Mouse (Mus musculus): Measurements from ENCODE around the gene Gm8994.
"Not testable (repeated sequence)": the region's sequence is repeated elsewhere in the genome, so short reads cannot be mapped to it uniquely, and the experiment has no call there.

Gene Gm8994

GRCm38 (mm10) chr6:136327239-136327638, at the start of gene Gm8994:
TSS of gene Gm8994 (plus strand) at chr6:136327539.
- DNase-seq = not testable (repeated sequence)

DNA sequence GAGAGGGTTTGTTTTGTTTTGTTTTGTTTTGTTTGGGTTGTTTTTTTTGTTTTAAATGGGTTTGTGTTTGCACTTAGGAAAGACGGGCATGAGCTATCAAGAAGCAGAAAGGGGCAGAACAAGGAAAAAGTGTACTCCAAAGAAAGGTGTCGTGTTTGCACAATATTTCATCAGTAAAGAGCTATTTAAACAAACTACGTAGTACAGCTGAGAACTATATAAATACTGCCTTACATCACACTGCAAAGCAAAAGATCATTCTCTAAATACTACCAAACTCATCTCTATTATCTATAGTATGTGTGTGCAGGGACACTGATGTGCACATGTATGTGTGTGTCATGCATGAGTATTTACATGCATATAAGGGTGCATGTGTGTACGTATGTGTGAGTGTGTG, 49.7 kb upstream of the Gm8994 start:
- DNase-seq = no peak

GRCm38 (mm10) chr6:136284565-136284964, 42.8 kb upstream of the Gm8994 start:
- no peak for DNase-seq

DNA sequence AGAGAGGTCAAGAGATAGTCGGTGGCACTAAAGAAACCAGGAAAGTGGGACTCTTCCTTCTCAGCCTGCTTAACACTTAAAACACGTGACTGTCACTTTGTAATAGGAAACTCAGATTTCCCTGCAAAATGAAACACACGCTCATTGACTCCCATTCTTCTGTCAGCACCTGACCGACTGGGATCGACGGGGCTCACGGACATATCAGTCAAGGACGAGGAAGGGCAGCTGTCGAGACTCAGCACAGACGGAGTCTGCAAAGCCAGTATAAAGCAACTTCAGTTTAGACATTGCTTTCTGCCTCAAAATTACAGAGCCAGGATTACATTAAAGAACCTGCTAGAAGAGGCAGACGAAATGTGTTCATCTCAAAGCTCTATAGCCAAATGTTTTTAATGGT, 41.2 kb upstream of the Gm8994 start:
- no peak for DNase-seq

- DNase-seq = no peak
Measured at GRCm38 (mm10) chr6:136286589-136286988, 40.8 kb upstream of the Gm8994 start.

- DNase-seq = no peak
Measured at GRCm38 (mm10) chr6:136291424-136291823, 35.9 kb upstream of the Gm8994 start.

DNA sequence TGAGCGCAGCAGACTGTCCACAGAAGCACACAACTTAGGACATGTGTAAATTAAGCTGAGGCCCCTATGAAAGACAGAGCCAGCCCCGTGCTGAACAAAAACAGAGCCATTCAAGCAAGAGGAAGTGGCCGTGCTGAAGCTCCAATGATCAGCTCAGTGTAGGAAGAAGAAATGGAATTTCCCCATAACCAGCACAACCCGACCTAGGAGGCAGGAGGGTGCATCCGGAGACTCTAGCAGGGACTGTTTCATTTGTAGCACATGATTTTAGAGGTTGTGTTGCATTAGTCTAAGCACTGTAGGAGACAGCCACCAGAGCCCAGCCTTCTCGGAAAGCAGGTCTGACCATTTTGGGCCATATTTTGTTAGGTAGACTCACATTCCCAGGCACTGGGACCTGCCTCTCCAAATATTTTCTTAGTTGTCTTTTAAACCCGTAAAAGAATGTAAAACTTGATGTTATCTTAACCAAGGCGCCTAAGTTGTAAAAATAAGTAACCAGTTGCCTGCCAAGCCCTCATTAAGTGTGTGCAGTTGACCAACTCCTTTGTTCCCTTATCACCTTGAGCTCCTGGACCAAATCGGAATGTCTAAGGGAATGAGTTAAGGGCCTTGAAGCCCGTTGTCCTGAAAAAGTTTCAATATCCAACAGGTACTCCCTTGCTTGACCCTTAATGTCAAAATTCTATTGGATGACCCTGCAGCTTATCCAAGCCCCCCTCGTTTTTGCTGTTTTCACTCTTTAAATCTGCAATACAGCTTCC, 35.2 kb upstream of the Gm8994 start:
- no peak for DNase-seq

DNA sequence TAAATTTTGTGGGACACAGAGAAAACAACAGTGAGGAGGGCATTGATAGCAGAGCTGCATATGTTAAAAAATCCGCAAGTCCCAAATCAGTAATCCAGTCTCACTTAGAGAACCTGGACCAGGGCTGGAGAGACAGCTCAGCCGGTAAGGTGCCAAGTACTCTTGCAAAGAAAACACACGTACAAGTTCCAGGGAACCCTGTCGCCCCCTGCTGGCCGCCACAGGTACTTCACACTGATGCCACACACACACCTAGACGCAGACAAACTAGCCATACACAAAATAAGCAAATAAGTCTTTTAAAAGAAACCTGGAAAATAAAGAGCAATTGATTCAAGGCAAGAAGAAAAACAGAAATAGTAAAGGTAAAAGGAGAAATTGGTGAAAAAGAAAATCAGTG, 33.6 kb upstream of the Gm8994 start:
- no peak for DNase-seq

GRCm38 (mm10) chr6:136295821-136296220, 31.5 kb upstream of the Gm8994 start:
- no peak for DNase-seq

GRCm38 (mm10) chr6:136296251-136296650, 31.1 kb upstream of the Gm8994 start:
- no peak for DNase-seq

- peak; percentile 37 to 69 for DNase-seq
Measured at GRCm38 (mm10) chr6:136303514-136303913, 23.8 kb upstream of the Gm8994 start.

DNA sequence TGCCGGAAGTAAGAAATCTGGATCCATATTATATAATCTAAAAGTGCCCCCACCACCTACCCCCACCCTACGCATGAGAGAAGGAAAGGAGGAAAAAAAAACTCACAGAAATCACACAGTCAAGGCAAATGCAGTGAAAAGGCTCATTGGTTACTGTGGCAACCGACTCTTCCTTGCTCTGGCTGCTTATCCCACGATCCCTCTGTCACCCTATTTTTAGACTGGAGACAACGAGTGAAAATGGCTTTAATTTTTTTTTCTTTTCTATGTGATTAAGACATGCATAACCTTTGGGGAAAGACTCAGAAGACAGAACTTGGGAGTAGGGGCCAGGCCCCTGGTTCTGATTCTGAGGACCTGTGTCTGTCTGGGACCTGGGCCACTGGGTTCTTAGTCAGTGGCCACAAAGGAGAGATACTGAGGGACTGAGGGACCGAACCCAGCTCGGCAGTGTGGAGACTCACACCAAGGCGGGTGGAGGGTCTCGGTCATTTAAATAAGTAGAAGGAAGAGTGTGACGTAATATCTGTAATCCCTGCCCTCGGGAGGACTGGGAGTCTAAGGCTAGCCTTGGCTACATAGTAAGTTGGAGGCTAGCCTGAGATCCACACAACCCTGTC, 22.9 kb upstream of the Gm8994 start:
- no peak for DNase-seq

DNA sequence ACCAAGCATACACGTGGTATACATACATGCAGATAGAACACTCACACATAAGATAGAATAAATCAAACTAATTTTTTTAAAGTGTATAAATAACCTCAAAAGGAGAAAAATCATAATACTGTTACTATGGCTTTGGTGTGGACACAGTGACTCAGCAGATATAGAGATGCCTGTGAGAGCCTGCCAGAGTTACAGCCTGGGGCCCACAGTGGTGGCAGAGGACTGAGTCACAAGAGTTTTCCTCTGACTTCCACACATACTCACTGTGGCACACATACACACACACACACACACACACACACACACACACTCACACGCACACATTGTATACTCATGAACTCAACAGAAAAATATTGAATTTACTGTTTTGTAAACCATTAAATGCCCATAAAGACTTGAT, 17.9 kb upstream of the Gm8994 start:
- DNase-seq = no peak

GRCm38 (mm10) chr6:136328416-136328815, 1.1 kb downstream of the Gm8994 start:
- DNase-seq = not testable (repeated sequence)

DNA sequence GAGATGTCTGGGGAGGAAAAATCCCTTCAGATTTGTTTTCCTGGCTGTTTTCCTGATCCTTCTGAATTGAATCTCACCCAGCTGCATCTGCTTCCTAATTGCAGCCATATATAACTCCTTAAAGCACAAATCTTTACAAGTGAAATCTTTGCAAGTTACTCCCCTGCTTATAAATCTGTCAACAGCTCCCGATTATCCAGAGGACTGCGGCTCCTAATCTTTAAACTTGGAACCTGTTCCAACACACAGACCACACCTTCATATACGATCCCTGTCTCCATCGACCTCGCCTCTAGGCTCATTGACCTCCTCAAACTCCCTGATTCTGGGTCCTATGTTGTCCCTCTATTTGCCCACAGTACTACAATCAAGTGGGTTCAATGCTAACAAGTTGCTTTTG, 13.3 kb downstream of the Gm8994 start:
- DNase-seq = no peak

DNA sequence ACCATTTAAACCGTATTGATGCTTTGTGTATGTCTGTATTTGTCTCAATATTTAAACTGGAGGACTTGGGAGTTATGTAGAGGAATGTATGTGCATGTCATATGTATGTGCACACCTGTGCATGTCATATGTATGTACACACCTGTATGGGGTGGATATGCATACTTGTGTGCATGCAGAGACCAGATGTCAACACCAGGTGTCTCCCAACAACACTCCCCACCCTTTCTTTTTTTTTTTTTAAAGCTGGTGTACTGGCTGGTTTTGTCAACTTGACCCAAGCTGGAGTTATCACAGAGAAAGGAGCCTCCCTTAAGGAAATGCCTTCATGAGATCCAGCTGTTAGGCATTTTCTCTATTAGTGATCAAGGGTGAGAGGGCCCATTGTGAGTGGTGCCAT, 13.8 kb downstream of the Gm8994 start:
- no peak for DNase-seq

DNA sequence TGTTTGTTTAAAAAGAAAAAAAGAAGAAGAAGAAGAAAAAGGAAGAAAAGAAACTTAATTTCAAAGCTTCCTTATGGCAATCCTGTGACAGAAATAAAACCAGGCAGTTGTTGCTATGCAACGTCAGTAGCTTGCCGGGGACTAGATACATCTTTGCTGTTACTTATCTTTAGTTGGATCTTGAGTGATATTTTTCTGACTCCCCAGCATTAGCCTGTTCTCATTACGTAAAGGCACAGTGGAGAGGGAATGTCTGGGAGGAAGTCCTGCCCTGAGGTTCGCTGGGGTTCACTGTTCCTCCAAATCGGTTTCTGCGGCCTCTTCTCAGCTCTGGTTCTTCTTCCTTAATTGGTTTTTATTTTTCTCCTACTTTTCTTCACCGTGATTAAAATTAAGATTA, 16.5 kb downstream of the Gm8994 start:
- no peak for DNase-seq

GRCm38 (mm10) chr6:136345034-136345433, 17.7 kb downstream of the Gm8994 start:
- no peak for DNase-seq

DNA sequence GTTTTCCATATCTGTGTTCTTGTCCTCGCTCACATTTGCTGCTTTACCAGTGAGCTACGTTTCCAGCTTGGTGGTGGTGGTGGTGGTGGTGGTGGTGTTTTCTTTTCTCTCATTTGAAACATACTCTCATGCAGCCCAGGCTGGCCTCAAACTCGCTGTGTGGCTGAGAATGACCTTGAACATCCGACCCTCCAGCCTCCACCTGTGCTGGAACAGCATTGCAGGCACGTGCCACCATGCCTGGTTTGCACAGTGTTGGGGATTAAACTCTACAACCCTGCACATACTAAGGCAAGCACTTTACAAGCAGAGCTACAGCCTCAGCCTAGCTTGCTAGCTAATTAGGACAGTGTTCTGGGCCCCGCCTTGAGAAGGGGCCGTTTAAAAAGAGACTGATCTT, 18.3 kb downstream of the Gm8994 start:
- DNase-seq = no peak

- DNase-seq = no peak
Measured at GRCm38 (mm10) chr6:136347053-136347452, 19.7 kb downstream of the Gm8994 start.

DNA sequence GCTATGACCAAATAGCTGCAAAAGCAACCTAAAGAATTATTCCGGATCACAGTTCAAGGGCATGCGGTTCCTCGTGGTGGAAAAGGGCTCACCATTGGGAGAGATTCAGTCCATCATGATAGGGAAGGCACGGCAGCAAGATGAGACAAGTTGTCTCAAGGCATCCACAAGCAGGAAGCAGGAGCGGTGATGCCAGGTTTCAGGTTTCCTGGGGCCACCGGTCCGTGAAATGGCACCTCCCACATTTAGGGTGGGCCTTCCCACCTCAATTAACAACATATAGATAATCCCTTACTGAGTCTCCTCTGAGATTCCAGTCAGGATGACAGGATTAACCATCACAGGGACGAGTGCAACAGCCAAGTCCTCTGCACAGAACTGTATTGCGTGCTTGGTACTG, 20.3 kb downstream of the Gm8994 start:
- no peak for DNase-seq

DNA sequence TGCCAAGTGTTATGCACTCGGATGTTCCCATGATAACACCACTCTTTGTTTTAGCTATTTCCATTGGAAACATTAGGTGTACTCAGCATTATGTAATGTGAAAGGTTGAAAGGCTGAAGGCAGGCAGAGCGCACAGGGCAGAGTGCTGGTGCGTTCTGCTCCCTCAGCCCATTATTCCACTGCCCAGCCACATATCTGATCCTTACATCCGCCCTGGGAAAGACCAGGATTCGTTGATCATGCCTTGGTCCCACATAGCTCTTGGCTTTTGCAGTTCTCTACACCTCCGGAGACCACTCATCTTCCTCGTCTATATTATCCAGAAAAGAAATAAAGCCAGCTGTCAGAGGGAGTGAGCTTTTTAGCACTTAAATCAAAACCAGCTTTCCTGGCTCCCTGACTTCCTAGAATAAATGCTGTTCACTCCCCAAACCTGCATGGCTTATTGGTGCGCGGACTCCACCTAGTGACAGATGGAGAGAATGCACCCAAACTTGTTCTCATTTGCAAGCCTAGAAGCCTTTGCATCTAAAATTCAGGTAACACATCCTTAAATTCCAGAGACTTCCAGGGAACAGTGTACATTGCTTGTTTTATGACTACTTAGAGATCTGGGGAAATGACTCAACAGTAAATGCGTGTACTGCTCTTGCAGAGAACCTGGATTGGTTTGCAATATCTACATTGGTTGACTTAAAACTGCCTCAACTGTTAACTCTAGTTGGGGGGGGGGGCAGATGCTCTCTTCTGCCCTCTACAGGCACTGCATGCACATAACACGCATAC, 26.3 kb downstream of the Gm8994 start:
- peak; percentile 53 to 65 for DNase-seq

- no peak for DNase-seq
Measured at GRCm38 (mm10) chr6:136358471-136358870, 31.1 kb downstream of the Gm8994 start.

- no peak for DNase-seq
Measured at GRCm38 (mm10) chr6:136363313-136363712, 36.0 kb downstream of the Gm8994 start.
